Mouse (Mus musculus): Measurements from ENCODE around the gene Chek2.
"Not testable (repeated sequence)": the region's sequence is repeated elsewhere in the genome, so short reads cannot be mapped to it uniquely, and the experiment has no call there.

Gene Chek2

DNA sequence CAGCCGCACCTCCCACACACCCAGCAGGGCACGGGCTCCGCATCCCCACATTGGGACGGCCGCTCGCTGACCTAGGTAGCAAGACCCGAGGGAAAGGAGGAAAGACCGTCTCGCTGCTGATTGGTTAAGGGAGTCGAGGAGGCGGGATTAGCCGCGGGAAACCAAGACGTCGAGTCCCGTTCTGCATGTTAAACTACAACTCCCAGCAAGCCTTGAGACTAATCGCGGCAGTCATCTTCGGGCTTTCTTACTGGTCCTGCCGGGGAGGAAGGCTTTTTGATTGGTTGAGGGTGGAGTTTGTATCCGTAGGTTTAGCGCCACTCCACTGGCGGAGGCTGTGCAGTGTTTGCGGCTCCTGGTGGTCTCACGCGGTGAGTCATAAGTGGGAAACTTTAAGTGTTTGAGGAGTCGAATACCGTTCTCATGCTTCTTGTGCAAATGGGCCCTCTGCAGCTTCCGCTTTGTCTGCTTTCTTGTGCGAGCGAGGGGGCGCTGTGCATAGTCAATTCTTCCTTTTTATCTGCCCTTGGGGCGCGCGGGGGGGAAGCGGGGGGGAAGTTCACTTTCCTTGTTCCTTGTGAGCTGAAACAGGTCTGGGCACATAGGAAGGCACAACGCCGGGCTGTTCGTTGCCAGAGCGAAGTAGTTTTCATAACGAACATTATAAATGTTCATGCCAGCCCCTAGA is at the start of gene Chek2, which contains the start of gene Hscb:
Chek2 (plus strand) TSS at position 302 of the 688 bp plus-strand sequence.
Hscb (minus strand) TSS at position 100 of the 688 bp plus-strand sequence.
- peak; percentile 92 for DNase-seq

DNA sequence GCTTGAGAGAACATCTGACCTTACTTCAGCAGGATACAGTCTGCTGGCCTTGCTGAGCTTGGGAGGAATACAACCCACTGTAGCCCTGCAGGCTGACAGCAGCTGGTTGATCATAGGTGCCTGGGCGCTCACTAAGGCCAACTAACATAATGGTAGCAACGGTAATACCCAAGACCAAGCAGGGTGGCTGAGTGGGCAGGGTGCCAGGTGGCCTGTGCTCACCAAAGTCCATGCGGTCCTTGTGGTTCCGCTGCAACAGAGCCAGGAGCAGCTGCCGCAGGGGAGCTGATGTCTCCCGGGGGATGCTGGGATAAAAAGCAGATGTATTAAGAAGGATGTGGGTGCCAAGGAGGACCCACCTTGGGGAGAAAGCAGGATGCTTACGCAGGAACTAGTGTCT is 45.4 kb upstream of the Chek2 start:
- DNase-seq: no peak

DNA sequence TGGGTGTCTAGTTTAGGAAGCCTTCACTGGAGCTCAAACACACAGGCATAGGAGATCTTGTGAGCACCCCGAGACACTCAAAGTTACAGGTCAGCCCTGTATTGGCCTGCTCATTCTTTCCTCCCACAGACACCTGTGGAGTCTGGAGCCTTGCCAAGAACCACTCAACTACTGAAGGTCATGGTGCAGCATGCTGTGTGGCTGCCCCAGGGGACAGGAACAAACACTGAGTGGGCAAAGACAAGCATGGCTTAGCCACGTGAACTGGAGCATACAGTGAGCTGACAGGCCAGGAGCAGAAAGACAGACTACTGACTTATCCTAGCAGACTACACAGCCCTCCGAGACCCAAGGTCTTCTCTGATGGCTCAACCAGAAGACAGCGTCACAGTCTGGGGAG is 42.1 kb upstream of the Chek2 start:
- DNase-seq: no peak

DNA sequence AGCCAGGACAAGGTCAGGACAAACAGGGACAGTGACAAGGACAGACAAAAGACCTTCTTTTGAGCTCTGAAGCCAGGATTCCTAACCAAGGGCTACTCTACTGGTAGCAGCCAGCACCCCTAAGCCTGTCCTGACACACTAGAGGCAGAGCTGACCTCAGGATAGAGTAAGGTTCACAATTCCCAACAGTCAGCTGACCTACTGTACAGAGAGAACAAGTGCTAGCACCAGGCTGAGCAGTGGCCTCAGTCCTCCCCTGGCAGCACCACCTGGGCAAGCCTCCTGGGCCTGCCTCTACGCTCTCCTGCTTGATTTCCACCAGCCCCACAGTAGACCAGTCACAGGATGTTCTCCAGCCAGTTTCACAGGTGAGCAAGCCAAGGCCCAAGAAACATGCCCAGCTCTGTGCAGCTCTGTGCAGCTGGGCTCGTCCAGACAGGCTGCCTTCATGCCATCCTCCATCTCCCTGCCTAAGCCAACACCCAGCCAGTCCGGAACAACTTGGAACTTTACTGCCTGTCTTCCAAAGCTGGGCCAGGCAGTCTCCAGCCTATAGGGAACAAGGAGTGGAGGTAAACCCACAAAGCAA is 38.6 kb upstream of the Chek2 start:
- DNase-seq: no peak

DNA sequence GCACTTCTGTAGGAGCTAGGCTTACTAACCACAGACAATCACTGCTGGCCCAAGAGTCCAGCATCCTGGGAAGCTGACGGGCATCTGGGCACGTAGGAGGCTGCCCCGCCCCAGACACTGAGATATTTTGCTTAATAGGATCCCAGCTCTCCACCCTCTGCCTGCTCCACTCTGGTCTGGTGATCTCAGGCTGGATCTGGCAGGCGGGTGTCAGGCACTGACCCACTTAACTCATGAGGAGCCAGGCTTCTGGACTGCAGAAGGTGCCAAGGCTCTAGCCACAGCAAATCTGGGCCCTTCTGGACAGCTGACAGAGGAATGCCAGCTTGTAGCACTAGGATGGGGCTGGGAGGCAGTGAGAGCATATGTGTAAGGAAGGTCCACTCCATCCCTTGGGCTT is 37.6 kb upstream of the Chek2 start:
- DNase-seq: no peak

DNA sequence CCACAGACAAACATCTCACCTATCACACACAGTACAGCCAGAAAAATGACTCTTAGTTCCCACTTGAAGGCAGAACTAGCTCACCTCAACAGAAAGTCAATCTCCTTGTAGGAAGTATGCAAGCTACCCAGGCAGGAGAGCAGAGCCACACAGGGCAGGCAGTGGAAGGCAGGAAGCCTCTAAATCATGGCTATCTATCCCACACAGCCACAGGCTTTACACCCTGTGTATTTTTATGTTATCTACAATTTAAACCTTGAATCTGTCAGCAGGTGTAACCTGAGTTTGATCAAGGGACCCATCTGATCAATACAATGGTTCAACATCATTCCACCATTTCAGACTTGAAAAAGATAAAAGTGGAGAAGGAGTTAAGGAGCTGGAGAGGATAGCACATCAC is 37.0 kb upstream of the Chek2 start:
- DNase-seq: no peak

DNA sequence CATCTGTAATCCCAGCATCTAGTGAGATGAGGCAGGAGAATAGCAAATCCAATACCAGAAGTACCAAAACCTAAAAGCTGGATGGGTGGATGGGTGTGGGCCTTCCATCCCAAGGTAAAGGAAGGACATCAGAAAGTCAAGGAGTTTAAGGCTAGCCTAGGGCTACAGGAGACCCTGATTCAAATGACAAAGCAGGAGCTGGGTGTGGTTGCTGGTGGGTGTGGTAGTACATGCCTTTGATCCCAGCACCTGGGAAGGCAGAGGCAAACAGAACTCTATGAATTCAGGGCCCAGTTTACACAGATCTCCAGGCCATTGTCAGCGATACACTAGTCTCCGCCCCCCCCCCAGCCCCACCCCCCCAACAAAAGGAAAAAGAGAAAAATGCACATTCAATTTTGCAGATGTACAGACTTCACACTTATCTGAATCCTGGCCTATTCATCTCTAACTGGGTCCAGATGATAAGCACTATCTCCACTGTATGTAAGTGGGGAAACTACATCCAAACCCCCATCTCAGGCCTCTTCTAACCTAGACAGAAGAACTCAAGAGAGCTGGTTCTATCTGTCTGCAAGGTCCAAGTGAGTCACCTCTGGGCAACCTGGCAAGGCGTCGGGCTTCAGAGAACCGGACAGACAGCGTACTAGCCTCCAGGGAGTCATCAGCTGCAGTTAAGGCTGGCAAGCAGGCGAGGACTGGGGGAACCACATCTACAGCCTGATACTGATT is 35.6 kb upstream of the Chek2 start:
- DNase-seq: no peak

DNA sequence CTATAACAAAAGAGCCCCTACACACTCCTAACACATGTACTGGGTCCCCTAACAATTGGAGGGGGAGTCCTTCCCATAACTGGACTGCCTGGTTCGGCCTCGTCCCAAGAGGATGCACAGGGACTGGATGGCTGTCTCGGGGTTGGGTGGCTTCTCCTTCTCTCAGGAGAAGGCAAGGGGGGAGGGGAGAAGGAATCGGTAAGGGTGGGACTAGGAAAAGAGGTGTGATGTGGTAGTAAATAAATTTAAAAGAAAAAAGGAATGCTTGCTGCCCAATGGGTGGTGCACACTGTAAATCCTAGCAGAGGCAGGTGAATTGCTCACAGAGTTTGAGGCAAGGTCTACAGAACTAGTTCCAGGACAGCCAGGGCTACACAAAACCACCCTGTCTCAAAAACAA is 33.6 kb upstream of the Chek2 start:
- DNase-seq: no peak

DNA sequence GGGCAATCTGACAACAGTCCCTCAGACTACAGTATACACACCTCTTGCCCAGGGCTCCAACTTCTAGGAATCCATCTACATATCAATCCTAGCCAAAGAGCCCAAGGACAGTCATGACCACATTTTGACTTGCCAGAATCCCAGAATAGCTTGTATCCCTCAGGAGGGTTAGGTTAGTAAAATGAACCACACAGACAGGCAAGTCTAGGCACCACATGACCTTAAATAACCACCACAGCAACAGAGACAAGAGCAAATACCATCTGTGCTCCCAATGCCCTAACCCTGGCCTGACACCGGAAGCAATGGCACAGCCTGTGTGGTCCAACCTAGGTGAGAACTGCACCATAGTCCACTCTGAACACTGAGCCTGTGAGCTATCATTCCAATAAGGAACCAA is 33.1 kb upstream of the Chek2 start:
- no peak for DNase-seq

DNA sequence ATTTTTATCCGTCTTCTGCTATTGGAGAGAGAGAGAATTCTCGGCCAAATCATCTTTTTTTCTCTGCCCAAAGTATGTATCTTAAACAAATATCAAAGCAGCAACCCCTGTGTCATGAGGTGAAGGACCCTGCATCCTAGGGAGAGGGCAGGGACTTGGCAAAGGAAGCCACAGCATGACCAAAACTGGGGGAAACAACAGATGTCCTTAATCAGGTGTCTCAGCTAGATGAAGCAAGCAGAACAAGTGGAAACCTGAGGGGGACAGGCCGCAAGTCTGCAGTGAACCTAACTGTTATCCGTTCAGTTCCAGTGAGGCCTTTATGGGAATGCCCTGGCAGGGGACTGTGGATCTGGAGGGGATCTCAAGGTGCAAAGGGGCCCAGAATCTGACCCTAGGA is 32.3 kb upstream of the Chek2 start:
- DNase-seq: no peak

DNA sequence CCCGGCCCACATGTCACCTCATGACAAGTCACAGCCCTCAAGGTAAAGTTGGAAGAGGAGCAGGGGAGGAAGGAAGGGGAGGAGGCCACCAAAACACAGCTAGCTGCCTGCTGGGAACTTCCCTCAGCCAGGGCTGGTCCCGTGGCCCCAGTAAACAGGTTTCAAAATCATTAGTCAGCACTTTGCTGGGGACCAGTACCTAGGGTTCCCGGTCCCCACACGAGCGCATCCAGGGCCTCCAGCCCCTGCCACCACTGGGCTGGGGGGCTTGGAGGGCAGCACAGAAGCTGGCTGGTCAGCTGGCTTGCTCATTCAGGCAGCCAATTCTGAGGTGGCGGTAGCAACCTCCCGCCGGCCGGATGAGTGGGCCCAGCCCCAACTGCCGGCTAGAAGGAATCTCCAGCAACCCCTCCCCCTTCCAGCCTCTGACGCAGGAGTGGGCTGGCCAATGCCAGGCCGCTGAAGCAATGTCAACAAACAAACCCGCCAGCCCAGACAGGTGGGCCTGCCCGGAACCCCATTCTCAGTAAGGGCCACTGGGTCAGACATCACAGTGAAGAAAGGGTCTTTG is 31.6 kb upstream of the Chek2 start:
- DNase-seq: peak; percentile 63

DNA sequence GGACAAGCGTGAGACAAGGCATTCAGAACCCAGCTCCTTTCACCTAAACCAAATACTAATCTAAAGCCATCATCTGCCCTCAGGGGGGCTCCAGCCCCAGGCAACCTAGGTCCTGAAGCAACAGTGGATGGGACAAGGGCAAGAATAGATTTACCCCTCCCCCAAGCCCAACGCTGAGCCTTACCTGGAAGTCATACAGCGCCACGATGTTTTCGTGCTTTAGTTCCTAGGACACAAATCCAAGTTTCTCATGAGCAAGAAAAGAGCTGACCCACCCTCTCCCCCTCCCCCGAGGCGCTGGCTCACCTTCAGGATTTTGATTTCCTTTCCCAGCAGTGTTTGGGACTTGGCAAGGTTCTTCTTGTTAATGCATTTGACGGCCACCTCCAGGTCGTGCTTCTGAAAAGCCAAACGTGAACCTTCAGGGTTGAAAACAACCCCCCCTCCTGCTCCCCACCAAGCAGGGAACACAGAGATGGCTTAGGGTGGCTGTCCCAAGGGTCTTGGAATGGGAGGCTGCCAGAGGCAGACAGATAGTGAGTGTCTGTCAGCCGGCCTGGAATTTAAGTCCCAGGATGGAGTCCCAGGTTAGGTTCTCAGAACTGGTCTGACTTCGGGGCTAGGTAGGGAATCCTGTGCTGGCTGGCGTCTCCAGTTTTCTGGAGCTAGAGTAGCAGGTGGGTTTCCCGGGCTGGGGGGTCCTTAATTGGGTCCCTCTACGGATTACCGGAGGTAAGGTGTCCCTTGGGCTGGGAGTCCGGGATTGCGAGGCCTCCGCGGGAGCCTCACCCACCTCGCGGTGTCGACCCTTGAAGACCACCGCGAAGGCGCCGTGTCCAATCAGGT is 30.7 kb upstream of the Chek2 start:
- no peak for DNase-seq

DNA sequence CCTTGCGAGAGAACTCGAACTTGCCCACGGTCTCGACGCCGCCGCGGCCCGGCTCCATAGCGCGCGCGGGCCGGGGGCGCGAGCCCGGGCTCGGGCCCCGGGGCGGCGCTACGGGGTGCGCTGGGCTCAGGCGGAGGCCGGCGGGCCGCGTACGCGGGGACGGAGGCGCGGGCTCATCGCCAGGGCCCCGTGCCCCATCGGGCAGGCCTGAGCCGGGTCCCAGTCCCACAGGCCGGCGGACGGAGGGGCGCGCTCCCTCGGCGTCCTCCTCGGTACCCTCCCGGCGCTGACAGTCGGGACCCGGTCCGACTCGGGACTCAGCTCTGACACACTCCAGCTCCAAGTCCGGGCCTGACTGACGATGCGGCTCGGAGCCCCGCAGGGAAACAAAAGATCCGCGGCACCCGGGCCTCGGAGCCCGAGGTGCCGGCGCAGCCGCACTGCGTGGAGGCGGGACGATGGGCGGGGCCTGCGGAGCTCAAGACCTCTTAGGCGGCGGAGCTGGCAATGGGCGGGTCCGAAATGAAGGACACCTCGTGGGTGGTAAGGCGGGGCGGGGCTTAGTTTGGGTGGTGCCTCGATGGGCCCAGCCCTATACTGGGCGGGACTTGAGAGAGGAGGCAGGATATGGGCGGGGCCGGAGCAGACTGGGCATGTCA is 30.0 kb upstream of the Chek2 start, which contains the start of gene Ulk1:
Ulk1 (minus strand) TSS at position 431 of the 659 bp plus-strand sequence.
- DNase-seq: peak; percentile 99

DNA sequence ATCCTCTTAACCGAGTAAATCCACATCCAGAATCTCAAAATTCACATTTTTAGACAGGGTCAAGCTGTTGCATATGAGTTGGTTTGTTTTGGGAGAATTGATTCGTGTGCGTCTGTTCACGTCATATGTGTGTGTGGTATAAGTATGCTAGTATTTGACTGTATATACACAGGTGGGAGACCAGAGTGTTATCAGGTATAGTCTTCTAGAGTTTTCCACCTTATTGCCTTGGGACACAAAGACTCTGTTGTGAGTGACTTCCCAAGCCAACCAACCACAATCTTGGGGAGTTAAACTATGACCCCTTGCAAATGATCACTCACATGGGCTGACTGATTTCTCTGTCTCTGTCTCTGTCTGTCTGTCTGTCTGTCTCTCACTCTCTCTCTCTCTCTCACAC is 15.4 kb upstream of the Chek2 start:
- DNase-seq: no peak

DNA sequence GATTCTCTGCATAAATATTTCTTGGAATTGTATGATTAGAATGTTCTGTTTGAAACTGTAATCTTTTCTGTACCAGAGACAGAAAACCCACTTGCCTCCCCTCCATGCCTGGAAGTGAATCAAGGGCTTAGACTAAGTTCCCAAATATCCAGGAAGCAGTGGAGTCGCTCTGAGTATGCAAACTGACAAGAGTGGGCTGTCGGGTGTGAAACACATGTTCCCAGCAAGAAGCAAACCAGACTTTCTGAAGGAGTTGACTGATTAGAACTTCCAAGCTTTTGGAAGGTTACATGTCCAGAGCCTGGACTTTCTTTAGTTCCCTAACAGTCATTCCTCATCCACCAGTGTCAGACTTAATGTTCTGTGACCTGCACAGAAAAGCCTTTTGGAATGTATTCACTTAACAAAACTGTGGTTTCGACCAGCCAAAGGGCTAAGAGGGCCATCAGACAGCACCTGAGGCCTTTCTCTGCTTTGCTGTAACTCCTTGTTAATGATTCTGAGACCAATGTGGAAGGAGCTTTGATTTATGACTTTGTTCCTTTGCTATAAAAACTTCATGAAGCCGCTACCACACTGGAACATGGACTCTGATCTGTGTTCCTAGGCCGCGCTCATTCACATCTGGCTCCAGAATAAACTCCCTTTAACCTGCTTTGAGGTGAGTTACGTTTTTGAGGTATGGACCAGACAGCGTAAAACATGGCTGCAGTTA is 12.8 kb upstream of the Chek2 start:
- no peak for DNase-seq

DNA sequence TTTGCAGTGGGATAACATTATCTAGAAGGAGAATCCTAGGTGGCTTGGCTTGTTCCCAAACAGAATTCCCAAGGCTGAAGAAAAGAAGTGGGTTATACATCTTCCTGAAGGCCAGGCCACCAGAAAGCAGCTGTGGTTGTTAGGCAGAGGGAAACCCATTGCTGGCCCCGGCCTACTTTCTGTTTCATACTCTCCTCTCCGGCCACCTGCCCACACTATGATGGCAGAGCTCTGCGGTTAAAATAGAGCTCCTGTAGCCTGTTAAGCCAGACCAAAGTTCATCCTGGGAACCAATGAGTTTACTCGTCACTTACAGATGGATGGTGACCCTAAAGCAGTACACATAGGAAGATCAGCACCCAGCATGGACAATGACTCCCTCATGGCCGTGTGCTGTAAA is 12.2 kb upstream of the Chek2 start:
- no peak for DNase-seq

DNA sequence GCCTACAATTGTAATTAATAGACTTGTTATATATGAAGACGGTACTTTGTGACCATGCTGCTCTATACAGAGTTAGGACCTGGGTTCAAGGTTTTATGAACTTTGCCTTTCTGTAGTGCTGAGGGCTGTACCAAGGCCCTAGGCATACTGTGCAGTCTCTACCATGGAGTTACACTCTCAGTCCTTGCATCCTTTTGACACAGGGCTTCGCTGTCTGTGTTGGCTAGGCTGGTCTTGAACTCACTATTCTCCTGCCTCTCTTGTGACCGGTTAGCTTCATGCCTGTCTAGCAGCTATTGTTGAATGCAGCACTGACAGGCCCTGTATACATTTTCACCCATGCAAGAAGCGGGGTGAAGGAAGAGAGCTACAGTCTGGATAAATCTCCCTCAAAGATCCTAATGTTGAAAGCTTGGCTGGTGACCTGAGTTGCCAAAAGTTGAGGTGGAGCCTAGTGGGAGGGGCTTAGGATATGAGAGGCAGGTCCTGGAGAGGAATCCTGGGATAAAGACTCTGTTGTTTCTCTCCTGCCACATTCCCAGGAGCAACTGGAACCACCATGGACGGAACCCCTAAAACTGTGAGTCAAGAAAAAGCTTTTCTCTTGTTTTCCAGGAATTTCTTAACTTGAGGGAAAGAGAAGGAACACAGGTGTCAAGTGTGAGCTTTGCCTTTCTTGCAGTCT is 8.6 kb upstream of the Chek2 start:
- no peak for DNase-seq

DNA sequence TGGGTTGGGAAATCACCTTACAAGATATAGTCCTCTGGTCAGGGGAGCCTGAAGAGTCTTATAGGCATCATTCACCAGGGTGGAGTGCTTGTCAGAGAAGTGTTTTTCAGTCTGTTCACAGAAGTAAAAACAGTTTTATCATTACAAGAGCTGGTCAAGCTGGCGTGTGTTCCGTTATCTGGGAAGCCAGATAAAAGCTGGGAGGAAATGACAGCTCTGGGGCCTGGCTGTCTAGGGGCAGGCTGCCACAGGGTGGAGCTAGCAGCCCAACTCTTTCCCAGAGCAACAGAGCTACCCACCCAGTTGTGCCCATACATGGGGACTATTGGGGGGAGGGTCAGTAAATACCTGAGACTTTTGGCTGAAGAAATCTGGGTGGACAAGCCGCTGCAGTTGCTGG is 3.8 kb upstream of the Chek2 start:
- DNase-seq: peak; percentile 59

DNA sequence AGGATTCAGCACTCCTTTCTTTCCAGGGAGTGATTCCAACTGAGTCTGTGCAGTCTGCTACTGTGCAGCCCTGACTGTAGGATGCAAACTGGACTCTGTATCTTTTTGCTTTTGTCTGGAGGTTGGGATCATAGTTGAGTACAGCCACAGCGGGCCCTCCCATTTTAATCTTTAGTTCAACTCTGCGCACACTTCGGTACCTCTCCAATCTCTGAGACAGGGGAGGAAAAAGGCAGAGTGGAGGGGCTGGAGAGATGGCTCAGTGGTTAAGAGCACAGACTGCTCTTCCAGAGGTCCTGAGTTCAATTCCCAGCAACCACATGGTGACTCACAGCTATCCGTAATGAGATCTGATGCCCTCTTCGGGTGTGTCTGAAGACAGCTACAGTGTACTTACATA is 1.8 kb upstream of the Chek2 start:
- not testable (repeated sequence) for DNase-seq

DNA sequence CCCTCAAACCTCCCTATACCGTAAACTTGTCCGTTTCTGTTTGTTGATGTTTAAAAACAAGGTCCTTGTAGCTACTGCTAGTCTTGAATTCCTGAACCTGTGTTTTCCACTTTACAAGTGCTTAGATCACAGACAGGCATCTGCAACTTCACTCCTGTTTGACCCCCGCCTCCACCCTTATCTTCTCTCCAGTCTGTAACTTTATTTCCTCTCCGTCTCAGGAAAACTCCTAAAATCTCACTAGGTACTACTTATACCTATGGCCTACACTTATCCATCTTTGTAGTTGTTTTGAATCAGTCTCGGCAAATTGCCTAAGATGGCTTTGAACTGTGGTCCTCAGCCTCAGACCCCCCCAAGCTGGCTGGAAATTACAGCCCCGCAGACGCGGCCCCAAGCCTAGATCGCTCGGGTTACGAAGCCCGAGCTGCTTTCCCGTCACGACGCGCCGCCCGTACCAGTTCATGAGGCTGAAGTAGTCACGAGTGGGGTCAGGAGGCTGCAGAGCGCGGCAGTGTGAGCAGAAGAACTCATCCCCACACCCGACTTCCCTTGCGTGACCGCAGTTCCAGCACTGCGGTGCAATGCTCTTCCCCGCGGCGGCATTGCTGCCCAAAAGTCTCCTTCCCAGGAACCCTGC is 621 bp upstream of the Chek2 start:
- no peak for DNase-seq
